Mouse (Mus musculus) liver, postnatal 0 days (tissue): ENCODE results near the gene Ptpn4.

Experiments
- CTCF ChIP-seq: sonication (generic); IDR thresholded peaks from 2 replicates; pipeline ENCODE4 v1.5.1; 2016; ENCODE audit warnings: antibody characterized with exemption, low read depth
- EP300 ChIP-seq: IDR thresholded peaks from 2 replicates; pipeline ENCODE4 v1.6.1; 2016; ENCODE audit warnings: antibody characterized with exemption, low read depth, mild to moderate bottlenecking

GRCm38 (mm10) chr1:119640006-119640405 is 197.4 kb downstream of the Ptpn4 start:
- TF ChIP-seq CTCF: no peak
- TF ChIP-seq EP300: no peak
